Mouse (Mus musculus): Measurements from ENCODE around the gene Camkv.

Camkv gene

GRCm38 (mm10) chr9:107923956-107924355, 11.5 kb upstream of the Camkv start:
- peak; percentile 26 to 28 for DNase-seq

- DNase-seq: no peak
Measured at GRCm38 (mm10) chr9:107925251-107925650, 10.2 kb upstream of the Camkv start.

- no peak for DNase-seq
Measured at GRCm38 (mm10) chr9:107926920-107927420, 8.5 kb upstream of the Camkv start.

GRCm38 (mm10) chr9:107927749-107928148, 7.7 kb upstream of the Camkv start:
- DNase-seq: no peak

GRCm38 (mm10) chr9:107928169-107928568, 7.3 kb upstream of the Camkv start, which contains the start of gene Actl11:
Actl11 (plus strand) TSS chr9:107928469.
- DNase-seq: no peak

GRCm38 (mm10) chr9:107932221-107932620, 3.3 kb upstream of the Camkv start:
- DNase-seq: no peak

GRCm38 (mm10) chr9:107934146-107934545, 1.3 kb upstream of the Camkv start:
- no peak for DNase-seq

- no peak for DNase-seq
Measured at GRCm38 (mm10) chr9:107935790-107936214, 328 bp downstream of the Camkv start.

- DNase-seq: no peak
Measured at GRCm38 (mm10) chr9:107936215-107936822, 845 bp downstream of the Camkv start.

- no peak for DNase-seq
Measured at GRCm38 (mm10) chr9:107936831-107937230, 1.4 kb downstream of the Camkv start.

- DNase-seq: no peak
Measured at GRCm38 (mm10) chr9:107947241-107948194, 12.0 kb downstream of the Camkv start.

- DNase-seq: no peak
Measured at GRCm38 (mm10) chr9:107949184-107949921, 13.9 kb downstream of the Camkv start.

- no peak for DNase-seq
Measured at GRCm38 (mm10) chr9:107949922-107950235, 14.4 kb downstream of the Camkv start, which contains the start of gene Traip. Traip (plus strand) TSS chr9:107950136.

- DNase-seq: peak; percentile 92 to 95
Measured at GRCm38 (mm10) chr9:107950460-107951355, 15.2 kb downstream of the Camkv start.

- no peak for DNase-seq
Measured at GRCm38 (mm10) chr9:107955613-107956289, 20.3 kb downstream of the Camkv start.

GRCm38 (mm10) chr9:107957141-107957540, 21.7 kb downstream of the Camkv start:
- no peak for DNase-seq

- no peak for DNase-seq
Measured at GRCm38 (mm10) chr9:107959896-107960295, 24.4 kb downstream of the Camkv start.

GRCm38 (mm10) chr9:107960928-107961327, 25.5 kb downstream of the Camkv start:
- no peak for DNase-seq

GRCm38 (mm10) chr9:107961351-107961762, 25.9 kb downstream of the Camkv start:
- DNase-seq: no peak

- DNase-seq: no peak
Measured at GRCm38 (mm10) chr9:107961881-107962280, 26.4 kb downstream of the Camkv start.

- DNase-seq: no peak
Measured at GRCm38 (mm10) chr9:107962916-107963315, 27.4 kb downstream of the Camkv start.

All from lung, adult 18-20 months (tissue).